Mouse (Mus musculus): Measurements from ENCODE around the gene Btrc. TPM values are rescaled to one million over a fixed set of nuclear protein-coding genes. Genes with fewer than 3 reads are reported as not detected.
"Not testable (repeated sequence)": the region's sequence is repeated elsewhere in the genome, so short reads cannot be mapped to it uniquely, and the experiment has no call there.

Gene Btrc
- polyA plus RNA-seq, 1 experiment from 2014 or later, result 36.2 TPM

DNA sequence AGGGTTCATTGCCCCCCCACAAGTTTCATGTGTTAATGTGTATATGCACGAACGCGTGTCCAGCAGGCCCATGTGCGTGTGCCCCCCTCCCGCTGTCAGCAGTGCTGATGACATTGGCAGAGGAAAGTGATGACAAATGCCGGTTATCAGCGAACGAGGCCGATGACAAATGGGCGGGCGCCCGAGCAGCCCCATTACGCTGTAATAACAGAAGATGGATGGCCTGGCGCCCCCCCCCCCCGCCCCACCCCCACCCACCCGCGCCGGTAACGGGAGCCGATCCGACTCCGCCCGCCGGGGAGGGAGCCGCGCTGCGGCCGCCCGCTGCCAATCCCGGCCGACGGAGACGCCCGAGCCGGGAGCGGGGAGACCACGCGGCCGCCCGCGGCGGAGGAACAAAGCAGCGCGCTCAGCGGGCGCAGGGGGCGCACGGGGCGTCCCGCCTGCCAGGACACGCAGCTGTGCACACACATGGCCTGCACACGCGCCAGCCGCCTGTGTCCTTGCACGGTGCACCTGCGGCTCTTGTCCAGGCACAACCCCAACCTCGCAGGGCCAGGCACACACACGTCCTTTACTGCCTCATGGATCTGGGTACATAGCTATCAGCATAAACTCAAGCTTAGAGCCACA, 178.0 kb downstream of the Btrc start:
- Histone ChIP-seq H3K27ac (ENCODE audit: low read length) (no peak overlapping the region), H3K36me3 (ENCODE audit: control insufficient read depth, insufficient read depth, low read length) (no peaks in the 10 kb centered on the region), H3K9me3 (ENCODE audit: control insufficient read depth, low read length) (no peaks in the 10 kb centered on the region), H3K9ac (ENCODE audit: low read length) (peak overlapping the region; percentile 51), H3K4me2 (ENCODE audit: low read depth, low read length) (peak overlapping the region; percentile 68), H3K27me3 (ENCODE audit: control insufficient read depth, insufficient read depth, low read depth, low read length) (peaks cover 32% of the 10 kb centered on the region), H3K4me1 (replicated peaks; ENCODE audit: control insufficient read depth, insufficient read depth, low read length) (peaks cover 14% of the 10 kb centered on the region), H3K4me3 (ENCODE audit: low read length) (peak overlapping the region; percentile 45)
- WGBS, result 0% methylated on average over 26 of the region's 58 CpGs
- peak; percentile 18; the same call in 1 of the 2 replicates for ATAC-seq (ENCODE audit: low read depth)

DNA sequence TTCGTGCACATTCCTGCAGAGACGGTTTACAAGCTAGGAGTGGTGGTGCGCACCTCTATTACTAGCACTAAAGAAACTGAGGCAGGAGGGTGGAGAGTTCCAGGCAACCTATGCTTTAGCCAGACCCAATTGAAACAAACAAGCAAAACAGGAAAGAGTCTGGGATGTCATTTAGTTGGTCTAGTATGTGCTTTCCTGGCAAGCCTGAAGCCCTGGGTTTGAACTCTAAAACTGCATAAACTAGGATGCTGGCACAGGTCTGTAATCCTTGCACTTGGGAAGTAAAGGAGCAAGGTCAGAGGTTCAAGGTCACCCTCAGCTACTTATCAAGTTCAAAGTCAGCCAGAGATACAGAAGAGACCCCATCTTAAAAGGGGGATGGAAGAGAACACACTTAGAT, 178.5 kb downstream of the Btrc start:
- Histone ChIP-seq H3K36me3 (ENCODE audit: control insufficient read depth, insufficient read depth, low read length) (no peaks in the 10 kb centered on the region), H3K4me1 (replicated peaks; ENCODE audit: control insufficient read depth, insufficient read depth, low read length) (peaks cover 14% of the 10 kb centered on the region), H3K4me3 (ENCODE audit: low read length) (peak overlapping the region; percentile 45), H3K9me3 (ENCODE audit: control insufficient read depth, low read length) (no peaks in the 10 kb centered on the region), H3K4me2 (ENCODE audit: low read depth, low read length) (peak overlapping the region; percentile 68), H3K27me3 (ENCODE audit: control insufficient read depth, insufficient read depth, low read depth, low read length) (peaks cover 32% of the 10 kb centered on the region), H3K27ac (ENCODE audit: low read length) (no peak overlapping the region), H3K9ac (ENCODE audit: low read length) (peak overlapping the region; percentile 51; the same call in 1 of the 2 replicates)
- ATAC-seq (ENCODE audit: low read depth), result no peak
- 28% methylated on average over 3 of the region's 3 CpGs for WGBS

DNA sequence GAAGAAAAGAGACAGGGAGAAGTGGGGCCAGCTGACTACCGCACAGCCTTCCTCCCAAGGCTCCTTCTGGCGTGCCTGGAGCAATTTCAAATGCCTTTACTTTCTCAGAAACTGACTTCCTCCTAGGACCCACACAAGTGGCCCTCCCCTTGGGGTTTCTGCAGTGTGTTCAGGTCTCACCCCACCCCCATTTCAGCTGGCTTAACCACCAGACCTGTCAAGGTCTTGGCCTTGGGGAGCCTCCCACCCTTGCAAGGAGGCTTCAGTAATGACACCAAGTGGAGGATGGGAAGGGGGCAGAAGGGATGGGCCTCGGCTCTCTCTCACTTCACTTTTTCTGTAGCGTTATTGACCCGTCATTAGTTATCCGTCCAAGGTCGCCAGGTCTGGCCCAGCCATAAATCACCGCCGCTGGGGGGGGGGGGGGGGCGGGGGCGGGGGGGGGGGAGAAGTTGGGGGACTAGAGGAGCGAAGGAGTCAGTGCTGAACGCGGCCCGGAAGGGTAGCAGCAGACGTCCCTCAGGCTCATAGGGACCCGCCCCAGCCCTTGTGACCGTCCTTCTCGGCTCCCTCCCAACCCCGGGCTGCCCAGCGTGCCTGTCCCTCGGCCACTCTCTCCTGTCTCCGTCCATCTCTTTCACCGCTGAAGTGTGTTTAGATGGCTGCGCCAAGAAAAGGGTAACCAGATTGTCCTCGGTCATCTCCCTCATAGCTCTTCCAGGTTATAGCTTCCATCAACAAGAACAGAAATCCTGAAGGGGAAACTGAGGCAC, 180.8 kb downstream of the Btrc start:
- Histone ChIP-seq H3K9ac (ENCODE audit: low read length) (peak overlapping the region; percentile 58), H3K36me3 (ENCODE audit: control insufficient read depth, insufficient read depth, low read length) (no peaks in the 10 kb centered on the region), H3K9me3 (ENCODE audit: control insufficient read depth, low read length) (no peaks in the 10 kb centered on the region), H3K27ac (ENCODE audit: low read length) (no peak overlapping the region), H3K27me3 (ENCODE audit: control insufficient read depth, insufficient read depth, low read depth, low read length) (peaks cover 32% of the 10 kb centered on the region), H3K4me2 (ENCODE audit: low read depth, low read length) (peak overlapping the region; percentile 84), H3K4me3 (ENCODE audit: low read length) (peak overlapping the region; percentile 49), H3K4me1 (replicated peaks; ENCODE audit: control insufficient read depth, insufficient read depth, low read length) (peaks cover 14% of the 10 kb centered on the region)
- WGBS, result under 1% methylated on average over 21 of the region's 26 CpGs
- ATAC-seq (ENCODE audit: low read depth), result peak; percentile 41; the same call in 1 of the 2 replicates

DNA sequence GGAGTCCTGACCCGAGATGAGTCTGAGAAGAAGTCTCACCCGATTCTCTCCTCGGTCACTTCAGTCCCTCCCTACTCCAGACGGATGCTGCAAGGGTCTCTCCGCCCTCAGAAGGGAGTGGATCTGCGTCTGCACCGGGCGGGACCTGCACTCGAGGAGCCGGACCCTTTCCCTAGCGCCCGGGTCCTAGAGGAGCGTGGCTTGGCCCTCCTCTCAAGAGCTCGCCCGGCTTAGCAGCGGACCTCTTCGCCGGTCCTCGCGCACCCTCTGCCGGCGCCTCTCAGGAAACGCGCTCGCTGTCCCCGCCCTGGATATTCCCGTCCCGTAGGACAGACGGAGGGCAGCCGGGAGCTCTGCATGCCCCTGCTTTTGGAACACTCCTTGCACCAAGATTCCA, 181.4 kb downstream of the Btrc start:
- Histone ChIP-seq H3K27ac (ENCODE audit: low read length) (no peak overlapping the region), H3K36me3 (ENCODE audit: control insufficient read depth, insufficient read depth, low read length) (no peaks in the 10 kb centered on the region), H3K27me3 (ENCODE audit: control insufficient read depth, insufficient read depth, low read depth, low read length) (peaks cover 32% of the 10 kb centered on the region), H3K4me2 (ENCODE audit: low read depth, low read length) (peak overlapping the region; percentile 84), H3K4me1 (replicated peaks; ENCODE audit: control insufficient read depth, insufficient read depth, low read length) (peaks cover 14% of the 10 kb centered on the region), H3K4me3 (ENCODE audit: low read length) (peak overlapping the region; percentile 49), H3K9ac (ENCODE audit: low read length) (peak overlapping the region; percentile 58), H3K9me3 (ENCODE audit: control insufficient read depth, low read length) (no peaks in the 10 kb centered on the region)
- WGBS, result under 1% methylated on average over 30 of the region's 30 CpGs
- ATAC-seq (ENCODE audit: low read depth), result peak; percentile 81

DNA sequence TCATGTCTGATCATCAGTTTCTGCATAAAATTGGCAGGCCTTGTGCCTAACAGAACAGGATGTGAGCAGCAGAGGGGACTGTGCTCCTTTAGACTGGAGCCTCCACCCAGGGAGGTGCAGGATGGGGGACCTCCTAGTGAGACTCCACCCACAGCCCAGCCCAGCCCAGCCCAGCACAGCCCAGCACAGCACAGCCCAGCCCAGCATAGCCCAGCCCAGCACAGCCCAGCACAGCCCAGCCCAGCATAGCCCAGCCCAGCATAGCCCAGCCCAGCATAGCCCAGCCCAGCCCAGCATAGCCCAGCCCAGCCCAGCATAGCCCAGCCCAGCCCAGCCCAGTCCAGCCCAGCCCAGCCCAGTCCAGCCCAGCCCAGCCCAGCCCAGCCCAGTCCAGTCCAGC, 184.7 kb downstream of the Btrc start:
- not testable (repeated sequence) for H3K4me3 ChIP-seq (ENCODE audit: low read length); H3K9me3 ChIP-seq (ENCODE audit: control insufficient read depth, low read length)

DNA sequence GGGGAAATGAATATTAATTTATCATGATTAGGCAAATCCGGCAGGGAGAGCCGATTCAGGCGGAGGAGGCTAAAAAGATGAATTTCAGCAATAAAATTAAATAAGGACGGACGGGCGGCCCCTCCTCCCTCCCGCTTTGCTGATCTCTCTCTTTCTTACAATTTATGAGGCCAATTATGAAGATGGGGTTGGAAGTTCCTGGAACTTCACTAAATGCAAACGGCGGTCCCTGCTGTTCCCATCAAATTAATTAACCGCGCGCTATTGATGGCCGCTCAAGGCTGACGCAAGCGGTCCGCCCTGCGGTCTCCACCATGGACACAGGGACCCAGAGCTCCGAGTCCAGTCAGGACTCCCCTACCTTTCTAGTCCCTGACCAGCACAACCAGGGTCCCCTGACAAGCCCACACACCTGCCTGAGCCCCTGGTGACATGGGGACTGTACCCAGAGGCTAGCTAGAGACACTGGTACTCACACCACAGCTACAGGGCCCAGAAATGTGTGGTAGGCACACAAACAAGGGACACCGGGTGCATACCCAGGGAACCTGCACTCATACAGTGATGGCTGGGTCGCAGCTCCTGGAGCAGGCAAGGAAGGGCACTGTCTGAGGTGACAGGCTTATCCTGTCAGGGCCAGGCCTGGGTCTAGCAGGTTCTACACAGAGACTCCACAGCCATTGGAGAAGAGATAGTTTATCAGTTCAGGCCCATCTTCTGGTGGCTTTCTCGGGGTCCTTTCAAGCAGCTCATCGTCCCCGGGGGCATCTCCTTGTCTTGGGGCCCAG, 185.8 kb downstream of the Btrc start:
- peaks cover 16% of the 10 kb centered on the region for H3K36me3 ChIP-seq (ENCODE audit: control insufficient read depth, insufficient read depth, low read length)
- H3K4me2 ChIP-seq (ENCODE audit: low read depth, low read length), result no peak overlapping the region
- H3K9ac ChIP-seq (ENCODE audit: low read length), result no peak overlapping the region
- H3K27ac ChIP-seq (ENCODE audit: low read length), result no peak overlapping the region
- H3K4me3 ChIP-seq (ENCODE audit: low read length), result no peak overlapping the region
- ATAC-seq (ENCODE audit: low read depth), result no peak
- H3K4me1 ChIP-seq (replicated peaks; ENCODE audit: control insufficient read depth, insufficient read depth, low read length), result peaks cover 11% of the 10 kb centered on the region
- 80% methylated on average over 23 of the region's 23 CpGs for WGBS
- peaks cover 3% of the 10 kb centered on the region; the same call in 1 of the 2 replicates for H3K27me3 ChIP-seq (ENCODE audit: control insufficient read depth, insufficient read depth, low read depth, low read length)
- H3K9me3 ChIP-seq (ENCODE audit: control insufficient read depth, low read length), result no peaks in the 10 kb centered on the region

More for the DNA sequence above, 184.7 kb downstream of the Btrc start:
- not testable (repeated sequence) for H3K4me2 ChIP-seq (ENCODE audit: low read depth, low read length); H3K27ac ChIP-seq (ENCODE audit: low read length); H3K9ac ChIP-seq (ENCODE audit: low read length); H3K27me3 ChIP-seq (ENCODE audit: control insufficient read depth, insufficient read depth, low read depth, low read length); H3K36me3 ChIP-seq (ENCODE audit: control insufficient read depth, insufficient read depth, low read length)
- 0 out of 2 replicates have a peak, but pooled peaks have one; percentile 22 for ATAC-seq (ENCODE audit: low read depth)
- peaks cover 15% of the 10 kb centered on the region for H3K4me1 ChIP-seq (replicated peaks; ENCODE audit: control insufficient read depth, insufficient read depth, low read length)

DNA sequence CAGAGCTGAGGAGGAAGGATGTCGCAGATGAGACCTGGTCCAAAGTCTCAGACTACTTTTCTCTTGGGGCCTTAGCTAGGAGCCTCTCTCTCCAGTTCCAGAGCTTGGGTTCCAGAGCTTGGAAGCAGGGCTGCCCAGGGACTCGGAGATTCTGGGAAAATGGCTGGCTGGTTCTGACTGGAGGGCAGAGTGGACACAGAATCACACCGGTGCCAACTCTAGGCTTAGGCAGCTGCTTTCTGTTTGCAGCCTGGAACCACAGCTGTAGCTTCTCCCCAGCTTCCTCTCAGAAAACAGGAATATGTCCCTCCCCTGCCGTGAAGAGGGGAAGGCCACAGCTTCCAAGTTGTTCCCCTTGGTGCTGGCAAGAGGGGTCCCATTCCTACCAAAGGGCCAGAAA, 186.4 kb downstream of the Btrc start:
- H3K4me3 ChIP-seq (ENCODE audit: low read length), result no peak overlapping the region
- H3K36me3 ChIP-seq (ENCODE audit: control insufficient read depth, insufficient read depth, low read length), result peaks cover 18% of the 10 kb centered on the region
- H3K4me1 ChIP-seq (replicated peaks; ENCODE audit: control insufficient read depth, insufficient read depth, low read length), result peaks cover 5% of the 10 kb centered on the region; the same call in 1 of the 2 replicates
- no peak overlapping the region for H3K4me2 ChIP-seq (ENCODE audit: low read depth, low read length)
- H3K9ac ChIP-seq (ENCODE audit: low read length), result no peak overlapping the region
- 64% methylated on average over 4 of the region's 4 CpGs for WGBS
- H3K27ac ChIP-seq (ENCODE audit: low read length), result no peak overlapping the region
- no peak for ATAC-seq (ENCODE audit: low read depth)
- H3K9me3 ChIP-seq (ENCODE audit: control insufficient read depth, low read length), result no peaks in the 10 kb centered on the region
- peaks cover 3% of the 10 kb centered on the region; the same call in 1 of the 2 replicates for H3K27me3 ChIP-seq (ENCODE audit: control insufficient read depth, insufficient read depth, low read depth, low read length)

DNA sequence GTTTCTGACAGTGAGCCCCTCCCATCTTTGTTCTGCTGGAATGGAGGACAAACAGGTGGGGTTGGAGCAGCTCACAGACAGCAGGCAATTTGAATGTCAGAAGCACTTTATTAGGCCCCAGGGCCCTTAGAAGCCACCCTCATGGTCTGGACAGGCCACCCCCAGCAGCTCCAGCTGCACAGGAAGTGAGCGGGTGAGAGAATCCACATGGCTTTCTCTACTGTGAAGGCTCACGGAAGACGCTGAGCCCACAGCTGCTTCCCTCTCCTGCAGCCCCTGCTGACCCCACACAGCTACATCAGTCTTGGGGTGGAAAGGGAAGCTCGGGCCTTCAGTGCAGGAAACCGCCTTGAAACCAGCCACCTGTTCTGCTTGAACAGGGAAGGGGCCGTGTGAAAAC, 188.7 kb downstream of the Btrc start:
- H3K9me3 ChIP-seq (ENCODE audit: control insufficient read depth, low read length), result no peaks in the 10 kb centered on the region
- no peak overlapping the region for H3K9ac ChIP-seq (ENCODE audit: low read length)
- H3K4me1 ChIP-seq (replicated peaks; ENCODE audit: control insufficient read depth, insufficient read depth, low read length), result peaks cover 5% of the 10 kb centered on the region; the same call in 1 of the 2 replicates
- 36% methylated on average over 6 of the region's 6 CpGs for WGBS
- H3K27me3 ChIP-seq (ENCODE audit: control insufficient read depth, insufficient read depth, low read depth, low read length), result no peaks in the 10 kb centered on the region
- H3K4me2 ChIP-seq (ENCODE audit: low read depth, low read length), result no peak overlapping the region
- H3K36me3 ChIP-seq (ENCODE audit: control insufficient read depth, insufficient read depth, low read length), result peaks cover 18% of the 10 kb centered on the region
- H3K27ac ChIP-seq (ENCODE audit: low read length), result 0 out of 2 replicates have a peak overlapping the region, but pooled peaks have one; percentile 13
- H3K4me3 ChIP-seq (ENCODE audit: low read length), result no peak overlapping the region
- peak; percentile 65 for ATAC-seq (ENCODE audit: low read depth)

DNA sequence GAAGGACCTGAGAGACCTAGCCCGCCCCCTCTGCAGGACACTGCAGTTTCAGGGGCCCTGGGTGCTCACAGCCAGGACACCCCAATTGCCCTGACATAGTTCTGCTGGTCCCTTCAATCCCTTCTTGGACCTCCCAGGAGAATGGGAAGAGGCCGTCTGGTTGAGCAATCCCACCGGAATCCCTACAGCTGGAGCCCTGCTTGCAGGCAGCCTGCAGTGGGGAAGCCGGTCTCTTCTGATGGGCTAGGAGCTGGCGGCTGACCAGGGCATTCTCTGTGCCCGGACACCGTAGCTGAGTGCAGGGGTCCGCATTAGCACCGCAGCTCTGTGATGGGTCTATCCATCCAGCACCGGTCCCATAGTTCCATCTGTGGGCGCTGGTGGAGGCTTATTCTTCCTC, 190.6 kb downstream of the Btrc start:
- no peaks in the 10 kb centered on the region for H3K27me3 ChIP-seq (ENCODE audit: control insufficient read depth, insufficient read depth, low read depth, low read length)
- H3K36me3 ChIP-seq (ENCODE audit: control insufficient read depth, insufficient read depth, low read length), result peaks cover 20% of the 10 kb centered on the region
- no peak overlapping the region for H3K4me2 ChIP-seq (ENCODE audit: low read depth, low read length)
- no peak overlapping the region for H3K4me3 ChIP-seq (ENCODE audit: low read length)
- no peak for ATAC-seq (ENCODE audit: low read depth)
- whole genome bisulfite sequencing, result 89% methylated on average over 11 of the region's 11 CpGs
- no peaks in the 10 kb centered on the region for H3K9me3 ChIP-seq (ENCODE audit: control insufficient read depth, low read length)
- H3K9ac ChIP-seq (ENCODE audit: low read length), result no peak overlapping the region
- peaks cover 5% of the 10 kb centered on the region; the same call in 1 of the 2 replicates for H3K4me1 ChIP-seq (replicated peaks; ENCODE audit: control insufficient read depth, insufficient read depth, low read length)
- no peak overlapping the region for H3K27ac ChIP-seq (ENCODE audit: low read length)

Data from lung, embryonic 16.5 days (tissue).